Mouse (Mus musculus) midbrain, embryonic 11.5 days (tissue): ENCODE measurements around the gene Tph2. TPM values are rescaled to one million over a fixed set of nuclear protein-coding genes. Genes with fewer than 3 reads are reported as not detected.

Source experiments
- ATAC-seq: fragments of 200-750 bp; cut with Nextera tagmentation; 2 replicates; pipeline ENCODE4 v1.8.0; 2017; ENCODE audit warnings: moderate TSS enrichment, moderate library complexity; ENCODE audit not compliant: low FRiP score
- DNase-seq: peaks from one replicate; pipeline ENCODE4 v3.0.0; 2015; ENCODE audit warnings: low spot score; ENCODE audit errors: missing footprints
- H3K27ac ChIP-seq: fragments of 300-500 bp; sonication (generic); 2 replicates; pipeline ENCODE4 v1.5.1; 2014; ENCODE audit warnings: low read depth, low read length
- H3K27me3 ChIP-seq: fragments of 300-500 bp; sonication (generic); 2 replicates; pipeline ENCODE4 v1.6.1; 2014; ENCODE audit warnings: mild to moderate bottlenecking, low read length, moderate library complexity, mixed read lengths; ENCODE audit not compliant: control insufficient read depth, insufficient read depth
- H3K36me3 ChIP-seq: fragments of 300-500 bp; sonication (generic); 2 replicates; pipeline ENCODE4 v1.6.1; 2014; ENCODE audit warnings: mild to moderate bottlenecking, low read length, moderate library complexity, mixed read lengths; ENCODE audit not compliant: control insufficient read depth, insufficient read depth
- H3K4me1 ChIP-seq: fragments of 300-500 bp; sonication (generic); 2 replicates; pipeline ENCODE4 v1.6.1; 2014; ENCODE audit warnings: low read length; ENCODE audit not compliant: control insufficient read depth, insufficient read depth
- H3K4me2 ChIP-seq: fragments of 300-500 bp; sonication (generic); 2 replicates; pipeline ENCODE4 v1.6.1; 2014; ENCODE audit warnings: mild to moderate bottlenecking, moderate library complexity
- H3K4me3 ChIP-seq: fragments of 300-500 bp; sonication (generic); 2 replicates; pipeline ENCODE4 v1.5.1; 2014; ENCODE audit warnings: low read depth, low read length
- H3K9ac ChIP-seq: fragments of 300-500 bp; sonication (generic); 2 replicates; pipeline ENCODE4 v1.6.1; 2014; ENCODE audit warnings: low read length
- H3K9me3 ChIP-seq: fragments of 300-500 bp; sonication (generic); 2 replicates; pipeline ENCODE4 v1.6.1; 2016; ENCODE audit warnings: low read length; ENCODE audit not compliant: control insufficient read depth
- WGBS: fragments of 180-500 bp; shearing (Covaris S2); extraction: QIAGEN DNeasy Blood & Tissue Kit; methylation state at CpG from one replicate; pipeline ENCODE4 v1.1.7; 2014; 5-methylcytosine and 5-hydroxymethylcytosine counted together
- polyA plus RNA-seq: library from polyadenylated mRNA; unstranded; fragments of >200 nt; fragmentation: Nextera tagmentation; extraction: Ambion mirVana; gene quantifications from 2 replicates; pipeline ENCODE4 v1.2.1, GENCODE M21; 2014

Gene Tph2
- 0.36 and 0.91 TPM in 2 replicates for polyA plus RNA-seq

- no peak within 1 kb of the TSS for H3K4me3 ChIP-seq
- no peak within 1 kb of the TSS for H3K9ac ChIP-seq
- WGBS: 11% methylated on average over 9 of the region's 9 CpGs
- H3K9me3 ChIP-seq: no peaks in the 10 kb centered on the region
- no peaks in the 10 kb centered on the region for H3K4me1 ChIP-seq
- H3K27ac ChIP-seq: no peak within 1 kb of the TSS
- H3K36me3 ChIP-seq: no peaks in the 10 kb centered on the region
- no peaks in the 10 kb centered on the region for H3K27me3 ChIP-seq
- ATAC-seq: peak; percentile 87
- no peak within 1 kb of the TSS for H3K4me2 ChIP-seq
- peak; percentile 96 for DNase-seq
Measured at GRCm38 (mm10) chr10:115184697-115185096, at the start of gene Tph2. Gene Tph2 (minus strand): TSS chr10:115185022.

GRCm38 (mm10) chr10:115233798-115234197 is 49.0 kb upstream of the Tph2 start:
- H3K9ac ChIP-seq: no peak overlapping the region
- DNase-seq: no peak
- H3K9me3 ChIP-seq: no peaks in the 10 kb centered on the region
- no peak overlapping the region for H3K4me3 ChIP-seq
- no peaks in the 10 kb centered on the region for H3K4me1 ChIP-seq
- no peaks in the 10 kb centered on the region for H3K27me3 ChIP-seq
- H3K36me3 ChIP-seq: no peaks in the 10 kb centered on the region
- 87% methylated on average over 3 of the region's 3 CpGs for WGBS
- no peak for ATAC-seq
- H3K4me2 ChIP-seq: no peak overlapping the region
- no peak overlapping the region for H3K27ac ChIP-seq

DNA sequence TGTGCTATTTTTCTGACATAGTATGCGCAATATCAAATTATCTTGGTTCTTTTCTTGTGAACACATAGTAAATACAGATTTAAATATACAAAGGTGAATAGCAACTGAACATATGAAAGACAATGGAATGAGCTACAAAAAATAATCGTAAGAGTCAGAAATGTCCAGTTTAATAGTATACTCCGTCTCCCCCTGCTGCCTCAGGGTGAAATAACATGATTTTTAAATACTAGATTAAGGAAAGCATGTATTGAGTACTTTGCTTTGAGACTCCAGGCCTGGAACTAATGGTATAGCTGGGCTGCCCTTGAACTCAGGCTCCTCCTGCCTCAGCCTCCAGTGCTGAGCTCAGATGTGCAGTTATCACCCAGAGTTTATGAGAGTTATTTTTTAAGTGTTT is 47.7 kb upstream of the Tph2 start:
- ATAC-seq: no peak
- no peak for DNase-seq
- H3K4me1 ChIP-seq: no peaks in the 10 kb centered on the region
- H3K27me3 ChIP-seq: no peaks in the 10 kb centered on the region
- H3K27ac ChIP-seq: no peak overlapping the region
- H3K9me3 ChIP-seq: no peaks in the 10 kb centered on the region
- H3K4me3 ChIP-seq: no peak overlapping the region
- no peak overlapping the region for H3K9ac ChIP-seq
- no peaks in the 10 kb centered on the region for H3K36me3 ChIP-seq
- 93% methylated on average over 3 of the region's 3 CpGs for WGBS
- H3K4me2 ChIP-seq: no peak overlapping the region

DNA sequence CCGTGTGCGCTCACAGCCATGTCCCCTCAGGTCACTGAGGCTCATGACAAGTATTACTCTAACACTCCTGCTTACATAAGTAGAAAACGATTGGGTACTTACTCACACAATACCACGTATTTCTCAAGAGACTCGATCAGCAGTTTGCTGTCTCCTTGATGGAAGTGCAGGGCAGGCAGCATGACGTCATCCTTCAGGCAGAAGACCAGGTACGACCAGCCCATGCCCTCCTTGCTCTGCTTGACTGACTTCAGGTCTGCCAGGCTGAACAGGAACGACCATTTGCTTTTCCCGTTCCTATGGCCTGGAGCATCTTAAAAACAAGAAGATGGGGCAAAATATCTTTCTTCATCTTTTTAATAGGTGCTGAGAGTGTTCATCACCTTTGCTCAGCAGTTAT is 44.2 kb upstream of the Tph2 start:
- WGBS: 93% methylated on average over 9 of the region's 9 CpGs
- Histone ChIP-seq H3K4me1 (no peaks in the 10 kb centered on the region), H3K4me3 (no peak overlapping the region), H3K36me3 (no peaks in the 10 kb centered on the region), H3K27ac (no peak overlapping the region), H3K27me3 (no peaks in the 10 kb centered on the region), H3K4me2 (no peak overlapping the region), H3K9ac (no peak overlapping the region), H3K9me3 (no peaks in the 10 kb centered on the region)
- DNase-seq: no peak
- no peak for ATAC-seq

DNA sequence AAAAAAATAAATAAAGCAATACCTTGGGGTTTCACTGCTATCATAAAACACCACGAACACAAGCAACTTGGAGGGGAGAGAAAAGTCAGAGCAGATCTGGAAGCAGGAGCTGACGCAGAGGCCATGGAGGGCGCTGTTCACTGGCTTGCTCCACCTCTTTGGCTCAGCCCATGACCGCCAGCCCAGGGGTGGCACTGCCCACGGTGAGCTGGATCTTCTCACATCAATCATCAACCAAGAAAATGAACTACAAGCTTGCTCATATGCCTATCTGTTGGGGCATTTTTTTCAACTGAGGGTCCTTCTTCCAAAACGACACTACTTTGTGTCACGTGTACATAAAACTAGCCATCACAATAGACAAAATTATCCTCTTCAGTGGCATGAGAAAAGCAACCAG is 41.8 kb upstream of the Tph2 start:
- WGBS: 91% methylated on average over 7 of the region's 7 CpGs
- ATAC-seq: no peak
- H3K9ac ChIP-seq: no peak overlapping the region
- H3K4me1 ChIP-seq: no peaks in the 10 kb centered on the region
- DNase-seq: no peak
- no peaks in the 10 kb centered on the region for H3K36me3 ChIP-seq
- no peaks in the 10 kb centered on the region for H3K27me3 ChIP-seq
- no peak overlapping the region for H3K4me3 ChIP-seq
- no peak overlapping the region for H3K4me2 ChIP-seq
- no peaks in the 10 kb centered on the region for H3K9me3 ChIP-seq
- no peak overlapping the region for H3K27ac ChIP-seq

DNA sequence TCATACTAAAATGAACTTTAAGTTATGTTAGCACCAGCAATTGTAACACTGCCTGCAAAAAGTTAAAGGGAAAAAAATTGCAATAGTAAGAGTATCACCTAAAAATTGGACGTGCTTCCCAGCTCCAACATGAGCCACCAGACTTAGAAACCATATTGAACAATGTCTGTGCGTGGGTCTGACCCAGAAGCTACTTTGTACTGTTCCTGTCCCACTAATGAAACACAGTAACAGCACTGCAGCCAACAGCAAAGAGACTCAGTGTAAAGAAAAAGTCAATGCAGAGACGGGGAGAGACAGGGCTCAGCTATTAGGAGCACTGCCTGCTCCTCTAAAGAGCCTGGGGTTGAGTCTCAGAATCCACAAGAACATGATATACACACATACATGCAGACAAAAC is 39.0 kb upstream of the Tph2 start:
- no peak overlapping the region for H3K4me3 ChIP-seq
- no peak overlapping the region for H3K9ac ChIP-seq
- H3K9me3 ChIP-seq: no peaks in the 10 kb centered on the region
- H3K36me3 ChIP-seq: no peaks in the 10 kb centered on the region
- no peaks in the 10 kb centered on the region for H3K4me1 ChIP-seq
- 93% methylated on average over 3 of the region's 3 CpGs for WGBS
- H3K27ac ChIP-seq: no peak overlapping the region
- no peaks in the 10 kb centered on the region for H3K27me3 ChIP-seq
- ATAC-seq: no peak
- H3K4me2 ChIP-seq: no peak overlapping the region
- no peak for DNase-seq

DNA sequence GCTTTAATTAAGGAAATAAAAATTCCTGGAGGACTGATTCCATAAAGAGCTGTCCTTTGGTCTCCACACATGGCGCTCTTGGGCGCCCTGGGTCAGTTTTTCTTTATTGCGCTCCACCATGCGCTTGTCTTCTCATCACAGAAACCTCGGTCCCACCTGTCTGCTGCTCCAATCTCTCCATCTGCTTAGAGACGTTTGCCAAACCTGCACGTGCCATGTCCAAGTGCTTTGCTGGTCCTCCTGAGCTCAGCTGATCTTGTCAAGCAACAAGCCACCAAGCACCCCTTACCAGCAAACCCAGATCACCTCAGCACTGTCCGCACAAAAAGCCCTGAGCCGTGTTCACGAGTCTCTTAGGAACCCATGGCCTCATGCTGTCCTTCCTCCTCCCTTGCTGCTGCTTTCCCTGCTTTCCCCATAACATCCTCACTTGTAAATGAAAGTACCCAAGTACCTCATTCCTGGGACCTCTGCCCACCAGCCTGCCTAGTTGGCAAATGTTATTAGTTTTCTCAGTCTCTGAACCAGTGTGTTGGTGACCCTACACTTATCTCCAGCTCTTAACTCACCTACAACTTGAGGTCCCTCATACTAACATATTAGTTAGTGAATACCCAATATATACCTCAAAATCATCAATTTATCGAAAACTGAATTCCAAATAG is 28.2 kb upstream of the Tph2 start:
- Histone ChIP-seq H3K27ac (no peak overlapping the region), H3K9me3 (no peaks in the 10 kb centered on the region), H3K9ac (no peak overlapping the region), H3K36me3 (peaks cover 10% of the 10 kb centered on the region; the same call in 1 of the 2 replicates), H3K27me3 (no peaks in the 10 kb centered on the region), H3K4me2 (no peak overlapping the region), H3K4me3 (no peak overlapping the region), H3K4me1 (no peaks in the 10 kb centered on the region)
- DNase-seq (no peak), ATAC-seq (no peak)
- WGBS: 94% methylated on average over 11 of the region's 11 CpGs

GRCm38 (mm10) chr10:115205825-115206224 is 21.0 kb upstream of the Tph2 start:
- H3K27ac ChIP-seq: no peak overlapping the region
- peaks cover 4% of the 10 kb centered on the region; the same call in 1 of the 2 replicates for H3K36me3 ChIP-seq
- no peaks in the 10 kb centered on the region for H3K27me3 ChIP-seq
- ATAC-seq (no peak), DNase-seq (no peak)
- H3K4me2 ChIP-seq: no peak overlapping the region
- no peak overlapping the region for H3K4me3 ChIP-seq
- H3K4me1 ChIP-seq: no peaks in the 10 kb centered on the region
- no peaks in the 10 kb centered on the region for H3K9me3 ChIP-seq
- 92% methylated on average over 3 of the region's 3 CpGs for WGBS
- no peak overlapping the region for H3K9ac ChIP-seq

DNA sequence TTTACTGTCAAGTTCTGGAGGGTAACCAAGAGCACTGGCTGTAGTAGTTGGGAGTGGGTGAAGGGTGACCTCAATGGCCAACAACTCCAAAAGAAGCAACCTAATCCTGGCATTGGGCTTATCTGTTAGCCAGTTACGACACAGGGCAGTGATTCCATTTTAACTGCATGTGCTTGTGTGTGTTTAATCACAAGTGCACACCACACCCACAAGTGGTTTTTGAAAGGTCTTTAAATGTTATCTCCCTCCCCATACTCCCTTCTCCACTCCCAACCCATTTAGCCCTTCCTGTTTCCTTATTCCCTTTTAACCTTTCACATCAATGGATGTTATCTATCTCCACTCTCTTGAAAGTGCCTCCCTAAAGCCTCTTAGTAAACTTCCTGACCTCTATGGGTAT is 20.5 kb upstream of the Tph2 start:
- no peaks in the 10 kb centered on the region for H3K9me3 ChIP-seq
- DNase-seq (no peak), ATAC-seq (no peak)
- H3K27ac ChIP-seq: no peak overlapping the region
- H3K27me3 ChIP-seq: no peaks in the 10 kb centered on the region
- no peak overlapping the region for H3K4me3 ChIP-seq
- 86% methylated on average over 1 of the region's 1 CpGs for WGBS
- no peak overlapping the region for H3K4me2 ChIP-seq
- H3K9ac ChIP-seq: no peak overlapping the region
- no peaks in the 10 kb centered on the region for H3K4me1 ChIP-seq
- peaks cover 4% of the 10 kb centered on the region; the same call in 1 of the 2 replicates for H3K36me3 ChIP-seq
